Mouse (Mus musculus): Measurements from ENCODE around the gene Ubap1l. TPM values are rescaled to one million over a fixed set of nuclear protein-coding genes. Genes with fewer than 3 reads are reported as not detected.

Gene Ubap1l
- polyA plus RNA-seq, 1 experiment from 2014 or later = 0.19 TPM

- Histone ChIP-seq H3K4me3 (ENCODE audit: low read length) (no peak overlapping the region), H3K9ac (replicated peaks; ENCODE audit: low read length) (no peak overlapping the region), H3K36me3 (ENCODE audit: insufficient read depth, low read length) (no peaks in the 10 kb centered on the region), H3K9me3 (ENCODE audit: low read length) (no peaks in the 10 kb centered on the region), H3K4me2 (replicated peaks; ENCODE audit: low read depth, low read length) (no peak overlapping the region), H3K27me3 (ENCODE audit: insufficient read depth, low read length) (no peaks in the 10 kb centered on the region), H3K4me1 (ENCODE audit: insufficient read depth, low read length) (no peaks in the 10 kb centered on the region), H3K27ac (ENCODE audit: low read length) (no peak overlapping the region)
- 76% methylated on average over 15 of the region's 15 CpGs for WGBS
- ATAC-seq (ENCODE audit: low FRiP score, low TSS enrichment) = no peak
Observed at GRCm38 (mm10) chr9:65404331-65405183, 43.7 kb downstream of the Ubap1l start.

GRCm38 (mm10) chr9:65405184-65405449, 44.3 kb downstream of the Ubap1l start:
- no peaks in the 10 kb centered on the region for H3K27me3 ChIP-seq (ENCODE audit: insufficient read depth, low read length)
- no peaks in the 10 kb centered on the region for H3K9me3 ChIP-seq (ENCODE audit: low read length)
- no peak overlapping the region for H3K4me3 ChIP-seq (ENCODE audit: low read length)
- H3K9ac ChIP-seq (replicated peaks; ENCODE audit: low read length) = no peak overlapping the region
- H3K4me1 ChIP-seq (ENCODE audit: insufficient read depth, low read length) = no peaks in the 10 kb centered on the region
- WGBS = 79% methylated on average over 2 of the region's 2 CpGs
- no peaks in the 10 kb centered on the region for H3K36me3 ChIP-seq (ENCODE audit: insufficient read depth, low read length)
- H3K27ac ChIP-seq (ENCODE audit: low read length) = no peak overlapping the region
- ATAC-seq (ENCODE audit: low FRiP score, low TSS enrichment) = no peak
- no peak overlapping the region for H3K4me2 ChIP-seq (replicated peaks; ENCODE audit: low read depth, low read length)

- H3K9ac ChIP-seq (replicated peaks; ENCODE audit: low read length) = no peak overlapping the region
- no peaks in the 10 kb centered on the region for H3K4me1 ChIP-seq (ENCODE audit: insufficient read depth, low read length)
- H3K27me3 ChIP-seq (ENCODE audit: insufficient read depth, low read length) = no peaks in the 10 kb centered on the region
- no peak overlapping the region for H3K27ac ChIP-seq (ENCODE audit: low read length)
- no peaks in the 10 kb centered on the region for H3K36me3 ChIP-seq (ENCODE audit: insufficient read depth, low read length)
- no peak overlapping the region for H3K4me2 ChIP-seq (replicated peaks; ENCODE audit: low read depth, low read length)
- no peak for ATAC-seq (ENCODE audit: low FRiP score, low TSS enrichment)
- WGBS = 82% methylated on average over 5 of the region's 5 CpGs
- H3K4me3 ChIP-seq (ENCODE audit: low read length) = no peak overlapping the region
- H3K9me3 ChIP-seq (ENCODE audit: low read length) = no peaks in the 10 kb centered on the region
Observed at GRCm38 (mm10) chr9:65407327-65407726, 46.5 kb downstream of the Ubap1l start.

GRCm38 (mm10) chr9:65407861-65408260, 47.0 kb downstream of the Ubap1l start:
- Histone ChIP-seq H3K27me3 (ENCODE audit: insufficient read depth, low read length) (no peaks in the 10 kb centered on the region), H3K27ac (ENCODE audit: low read length) (no peak overlapping the region), H3K4me2 (replicated peaks; ENCODE audit: low read depth, low read length) (no peak overlapping the region), H3K9me3 (ENCODE audit: low read length) (no peaks in the 10 kb centered on the region), H3K36me3 (ENCODE audit: insufficient read depth, low read length) (no peaks in the 10 kb centered on the region), H3K4me1 (ENCODE audit: insufficient read depth, low read length) (no peaks in the 10 kb centered on the region), H3K9ac (replicated peaks; ENCODE audit: low read length) (no peak overlapping the region), H3K4me3 (ENCODE audit: low read length) (no peak overlapping the region)
- no peak for ATAC-seq (ENCODE audit: low FRiP score, low TSS enrichment)
- 60% methylated on average over 3 of the region's 3 CpGs for WGBS

- no peaks in the 10 kb centered on the region for H3K4me1 ChIP-seq (ENCODE audit: insufficient read depth, low read length)
- H3K9me3 ChIP-seq (ENCODE audit: low read length) = no peaks in the 10 kb centered on the region
- peak; percentile 49; the same call in 1 of the 2 replicates for ATAC-seq (ENCODE audit: low FRiP score, low TSS enrichment)
- no peak overlapping the region for H3K9ac ChIP-seq (replicated peaks; ENCODE audit: low read length)
- H3K27ac ChIP-seq (ENCODE audit: low read length) = no peak overlapping the region
- H3K4me2 ChIP-seq (replicated peaks; ENCODE audit: low read depth, low read length) = no peak overlapping the region
- H3K4me3 ChIP-seq (ENCODE audit: low read length) = no peak overlapping the region
- H3K36me3 ChIP-seq (ENCODE audit: insufficient read depth, low read length) = no peaks in the 10 kb centered on the region
- WGBS = 50% methylated on average over 5 of the region's 5 CpGs
- no peaks in the 10 kb centered on the region for H3K27me3 ChIP-seq (ENCODE audit: insufficient read depth, low read length)
Observed at GRCm38 (mm10) chr9:65408871-65409295, 48.0 kb downstream of the Ubap1l start.

GRCm38 (mm10) chr9:65410378-65410777, 49.5 kb downstream of the Ubap1l start:
- Histone ChIP-seq H3K4me2 (replicated peaks; ENCODE audit: low read depth, low read length) (no peak overlapping the region), H3K4me3 (ENCODE audit: low read length) (no peak overlapping the region), H3K4me1 (ENCODE audit: insufficient read depth, low read length) (no peaks in the 10 kb centered on the region), H3K27ac (ENCODE audit: low read length) (no peak overlapping the region), H3K27me3 (ENCODE audit: insufficient read depth, low read length) (no peaks in the 10 kb centered on the region), H3K9me3 (ENCODE audit: low read length) (no peaks in the 10 kb centered on the region), H3K36me3 (ENCODE audit: insufficient read depth, low read length) (no peaks in the 10 kb centered on the region), H3K9ac (replicated peaks; ENCODE audit: low read length) (no peak overlapping the region)
- 95% methylated on average over 8 of the region's 8 CpGs for WGBS
- no peak for ATAC-seq (ENCODE audit: low FRiP score, low TSS enrichment)

- H3K4me1 ChIP-seq (ENCODE audit: insufficient read depth, low read length) = no peaks in the 10 kb centered on the region
- 74% methylated on average over 3 of the region's 3 CpGs for whole genome bisulfite sequencing
- H3K9me3 ChIP-seq (ENCODE audit: low read length) = no peaks in the 10 kb centered on the region
- no peak overlapping the region for H3K4me3 ChIP-seq (ENCODE audit: low read length)
- no peaks in the 10 kb centered on the region for H3K27me3 ChIP-seq (ENCODE audit: insufficient read depth, low read length)
- H3K4me2 ChIP-seq (replicated peaks; ENCODE audit: low read depth, low read length) = no peak overlapping the region
- H3K27ac ChIP-seq (ENCODE audit: low read length) = no peak overlapping the region
- H3K9ac ChIP-seq (replicated peaks; ENCODE audit: low read length) = no peak overlapping the region
- no peak for ATAC-seq (ENCODE audit: low FRiP score, low TSS enrichment)
- H3K36me3 ChIP-seq (ENCODE audit: insufficient read depth, low read length) = no peaks in the 10 kb centered on the region
Observed at GRCm38 (mm10) chr9:65411326-65411725, 50.5 kb downstream of the Ubap1l start.

- Histone ChIP-seq H3K4me1 (ENCODE audit: insufficient read depth, low read length) (no peaks in the 10 kb centered on the region), H3K4me3 (ENCODE audit: low read length) (no peak overlapping the region), H3K36me3 (ENCODE audit: insufficient read depth, low read length) (no peaks in the 10 kb centered on the region), H3K4me2 (replicated peaks; ENCODE audit: low read depth, low read length) (no peak overlapping the region), H3K27me3 (ENCODE audit: insufficient read depth, low read length) (no peaks in the 10 kb centered on the region), H3K27ac (ENCODE audit: low read length) (no peak overlapping the region), H3K9me3 (ENCODE audit: low read length) (no peaks in the 10 kb centered on the region), H3K9ac (replicated peaks; ENCODE audit: low read length) (no peak overlapping the region)
- 29% methylated on average over 3 of the region's 3 CpGs for WGBS
- ATAC-seq (ENCODE audit: low FRiP score, low TSS enrichment) = no peak
Observed at GRCm38 (mm10) chr9:65417738-65418137, 56.9 kb downstream of the Ubap1l start.

- Histone ChIP-seq H3K27me3 (ENCODE audit: insufficient read depth, low read length) (no peaks in the 10 kb centered on the region), H3K4me1 (ENCODE audit: insufficient read depth, low read length) (0 out of 2 replicates have a peak, but pooled peaks cover 3% of the 10 kb centered on the region), H3K36me3 (ENCODE audit: insufficient read depth, low read length) (no peaks in the 10 kb centered on the region), H3K27ac (ENCODE audit: low read length) (no peak overlapping the region), H3K4me3 (ENCODE audit: low read length) (no peak overlapping the region), H3K9ac (replicated peaks; ENCODE audit: low read length) (no peak overlapping the region), H3K4me2 (replicated peaks; ENCODE audit: low read depth, low read length) (no peak overlapping the region), H3K9me3 (ENCODE audit: low read length) (no peaks in the 10 kb centered on the region)
- WGBS = 75% methylated on average over 3 of the region's 3 CpGs
- ATAC-seq (ENCODE audit: low FRiP score, low TSS enrichment) = no peak
Observed at GRCm38 (mm10) chr9:65419633-65420032, 58.8 kb downstream of the Ubap1l start.

GRCm38 (mm10) chr9:65422760-65423501, 62.1 kb downstream of the Ubap1l start, which contains the start of gene Slc51b:
Slc51b (minus strand) TSS chr9:65422955.
- ATAC-seq (ENCODE audit: low FRiP score, low TSS enrichment) = no peak
- H3K27ac ChIP-seq (ENCODE audit: low read length) = peak within 1 kb of the TSS; percentile 44; the same call in 1 of the 2 replicates
- no peaks in the 10 kb centered on the region for H3K36me3 ChIP-seq (ENCODE audit: insufficient read depth, low read length)
- H3K4me2 ChIP-seq (replicated peaks; ENCODE audit: low read depth, low read length) = no peak within 1 kb of the TSS
- 69% methylated on average over 11 of the region's 11 CpGs for WGBS
- no peak within 1 kb of the TSS for H3K9ac ChIP-seq (replicated peaks; ENCODE audit: low read length)
- H3K9me3 ChIP-seq (ENCODE audit: low read length) = no peaks in the 10 kb centered on the region
- no peaks in the 10 kb centered on the region for H3K27me3 ChIP-seq (ENCODE audit: insufficient read depth, low read length)
- H3K4me3 ChIP-seq (ENCODE audit: low read length) = no peak within 1 kb of the TSS
- 0 out of 2 replicates have a peak, but pooled peaks cover 3% of the 10 kb centered on the region for H3K4me1 ChIP-seq (ENCODE audit: insufficient read depth, low read length)
